Mouse (Mus musculus) liver, embryonic 14.5 days (tissue): ENCODE results near the gene Kirrel3. TPM values are rescaled to one million over a fixed set of nuclear protein-coding genes. Genes with fewer than 3 reads are reported as not detected.

ENCODE experiments used
- ATAC-seq: fragments of 200-750 bp; cut with Nextera tagmentation; 2 replicates; pipeline ENCODE4 v1.8.0; 2017; ENCODE audit warnings: moderate number of reproducible peaks, mild to moderate bottlenecking, moderate library complexity; ENCODE audit not compliant: insufficient read depth
- DNase-seq, 3 experiments: peaks; one replicate each; pipeline ENCODE4 v3.0.0-alpha.2; 2012 to 2013; ENCODE audit warnings: low read depth in 3 of 3, low spot score in 3 of 3
- H3K27ac ChIP-seq: fragments of 300-500 bp; sonication (generic); 2 replicates; pipeline ENCODE4 v1.5.1; 2014; ENCODE audit warnings: moderate library complexity, mild to moderate bottlenecking, control low read depth, inconsistent platforms
- H3K27me3 ChIP-seq: fragments of 300-500 bp; sonication (generic); 2 replicates; pipeline ENCODE4 v1.6.1; 2014; ENCODE audit warnings: mild to moderate bottlenecking, low read length, moderate library complexity; ENCODE audit not compliant: control insufficient read depth, insufficient read depth
- H3K36me3 ChIP-seq: fragments of 300-500 bp; sonication (generic); replicated peaks from 2 replicates; pipeline ENCODE4 v1.6.1; 2014; ENCODE audit warnings: low read depth; ENCODE audit not compliant: control insufficient read depth, insufficient read depth
- H3K4me1 ChIP-seq, 2 experiments: fragments of 200-500 bp in 1 of 2; fragments of 300-500 bp in 1 of 2; sonication (generic) in 1 of 2; replicated peaks; 2 replicates each; pipeline ENCODE4 v1.6.1; 2012 to 2014; ENCODE audit warnings: antibody characterized with exemption in 1 of 2, inconsistent platforms in 1 of 2, low read length in 1 of 2; ENCODE audit not compliant: control insufficient read depth in 2 of 2, insufficient read depth in 2 of 2
- H3K4me2 ChIP-seq: fragments of 300-500 bp; sonication (generic); 2 replicates; pipeline ENCODE4 v1.6.1; 2014; ENCODE audit warnings: low read depth, mild to moderate bottlenecking, control low read depth, moderate library complexity
- H3K4me3 ChIP-seq, 2 experiments: fragments of 200-500 bp in 1 of 2; fragments of 300-500 bp in 1 of 2; sonication (generic) in 1 of 2; 2 replicates each; pipeline ENCODE4 v1.5.1; 2012 to 2014; ENCODE audit warnings: low read depth in 2 of 2, low read length in 2 of 2, mild to moderate bottlenecking in 2 of 2, control low read depth in 1 of 2, inconsistent platforms in 1 of 2, moderate library complexity in 1 of 2; ENCODE audit not compliant: insufficient read depth in 1 of 2
- H3K9ac ChIP-seq: fragments of 300-500 bp; sonication (generic); replicated peaks from 2 replicates; pipeline ENCODE4 v1.6.1; 2014; ENCODE audit warnings: mild to moderate bottlenecking, control low read depth, moderate library complexity
- H3K9me3 ChIP-seq: fragments of 300-500 bp; sonication (generic); 2 replicates; pipeline ENCODE4 v1.6.1; 2016; ENCODE audit warnings: low read length, mixed read lengths; ENCODE audit not compliant: control insufficient read depth
- CTCF ChIP-seq: IDR thresholded peaks from 2 replicates; pipeline ENCODE4 v1.5.1; 2016; ENCODE audit warnings: antibody characterized with exemption, low read depth, control low read depth
- EP300 ChIP-seq: IDR thresholded peaks from 2 replicates; pipeline ENCODE4 v1.6.1; 2016; ENCODE audit warnings: antibody characterized with exemption, low read depth
- WGBS: fragments of 180-500 bp; shearing (Covaris S2); extraction: QIAGEN DNeasy Blood & Tissue Kit; methylation state at CpG from one replicate; pipeline ENCODE4 v1.1.7; 2014; ENCODE audit not compliant: insufficient replicate concordance; 5-methylcytosine and 5-hydroxymethylcytosine counted together
- polyA plus RNA-seq, 2 experiments: library from polyadenylated mRNA; depleted of rRNA in 1 of 2; stranded (reverse) in 1 of 2; unstranded in 1 of 2; fragments of >200 nt; fragmentation: Nextera tagmentation in 1 of 2; extraction: Ambion mirVana in 1 of 2; gene quantifications; 2 replicates each; pipeline versions ENCODE4 v1.2.1 to v1.2.3; 2012 to 2014

Kirrel3 gene
- polyA plus RNA-seq, 2 experiments: 0.08 TPM; not detected in 1

- no peak for TF ChIP-seq CTCF
- no peak for TF ChIP-seq EP300
- Histone ChIP-seq H3K27ac (no peak overlapping the region), H3K9ac (no peak overlapping the region), H3K4me3 (no peak overlapping the region), H3K36me3 (peaks cover 51% of the 10 kb centered on the region), H3K27me3 (no peaks in the 10 kb centered on the region), H3K4me1 (no peaks in the 10 kb centered on the region), H3K9me3 (no peaks in the 10 kb centered on the region), H3K4me2 (no peak overlapping the region)
- WGBS: 85% methylated on average over 4 of the region's 4 CpGs
- ATAC-seq: no peak
- DNase-seq: no peak
Measured at GRCm38 (mm10) chr9:35051666-35052065, 566.0 kb downstream of the Kirrel3 start.

GRCm38 (mm10) chr9:35052671-35053070 lies 567.0 kb downstream of the Kirrel3 start:
- H3K36me3 ChIP-seq: peaks cover 41% of the 10 kb centered on the region
- no peak for ATAC-seq

GRCm38 (mm10) chr9:35053081-35053480 lies 567.4 kb downstream of the Kirrel3 start:
- H3K4me3 ChIP-seq: no peak overlapping the region
- no peak overlapping the region for H3K27ac ChIP-seq
- no peak overlapping the region for H3K9ac ChIP-seq
- H3K9me3 ChIP-seq: no peaks in the 10 kb centered on the region
- peaks cover 37% of the 10 kb centered on the region for H3K36me3 ChIP-seq
- ATAC-seq (no peak), DNase-seq (no peak)
- no peak overlapping the region for H3K4me2 ChIP-seq
- WGBS: 86% methylated on average over 16 of the region's 16 CpGs
- no peaks in the 10 kb centered on the region for H3K4me1 ChIP-seq
- H3K27me3 ChIP-seq: no peaks in the 10 kb centered on the region
- no peak for TF ChIP-seq EP300
- no peak for TF ChIP-seq CTCF

More at GRCm38 (mm10) chr9:35052671-35053070, 567.0 kb downstream of the Kirrel3 start:
- Histone ChIP-seq H3K9me3 (no peaks in the 10 kb centered on the region), H3K9ac (no peak overlapping the region), H3K4me3 (no peak overlapping the region), H3K27ac (no peak overlapping the region), H3K4me1 (no peaks in the 10 kb centered on the region), H3K27me3 (no peaks in the 10 kb centered on the region), H3K4me2 (no peak overlapping the region)
- 81% methylated on average over 4 of the region's 4 CpGs for WGBS
- TF ChIP-seq CTCF (no peak), EP300 (no peak)
- DNase-seq: no peak

GRCm38 (mm10) chr9:35053669-35054068 lies 568.0 kb downstream of the Kirrel3 start:
- ATAC-seq: no peak
- TF ChIP-seq CTCF (no peak), EP300 (no peak)

GRCm38 (mm10) chr9:35055528-35056330 lies 570.0 kb downstream of the Kirrel3 start:
- no peak for ATAC-seq
- Histone ChIP-seq H3K4me2 (no peak overlapping the region), H3K4me1 (peaks cover 0 to 4% of the 10 kb centered on the region in 2 experiments; a peak in 1 of 4 replicates), H3K27ac (no peak overlapping the region), H3K36me3 (peaks cover 20% of the 10 kb centered on the region), H3K27me3 (no peaks in the 10 kb centered on the region), H3K9ac (no peak overlapping the region), H3K4me3 (no peak overlapping the region), H3K9me3 (no peaks in the 10 kb centered on the region)
- no peak for DNase-seq
- 73% methylated on average over 11 of the region's 11 CpGs for WGBS
- TF ChIP-seq EP300 (no peak), CTCF (no peak)

More at GRCm38 (mm10) chr9:35053669-35054068, 568.0 kb downstream of the Kirrel3 start:
- Histone ChIP-seq H3K27me3 (no peaks in the 10 kb centered on the region), H3K9ac (no peak overlapping the region), H3K9me3 (no peaks in the 10 kb centered on the region), H3K27ac (no peak overlapping the region), H3K4me3 (no peak overlapping the region), H3K4me2 (no peak overlapping the region), H3K4me1 (no peaks in the 10 kb centered on the region), H3K36me3 (peaks cover 35% of the 10 kb centered on the region)
- no peak for DNase-seq
- 86% methylated on average over 3 of the region's 3 CpGs for WGBS
